Mouse (Mus musculus): Measurements from ENCODE around the gene Clec12a.

DNA sequence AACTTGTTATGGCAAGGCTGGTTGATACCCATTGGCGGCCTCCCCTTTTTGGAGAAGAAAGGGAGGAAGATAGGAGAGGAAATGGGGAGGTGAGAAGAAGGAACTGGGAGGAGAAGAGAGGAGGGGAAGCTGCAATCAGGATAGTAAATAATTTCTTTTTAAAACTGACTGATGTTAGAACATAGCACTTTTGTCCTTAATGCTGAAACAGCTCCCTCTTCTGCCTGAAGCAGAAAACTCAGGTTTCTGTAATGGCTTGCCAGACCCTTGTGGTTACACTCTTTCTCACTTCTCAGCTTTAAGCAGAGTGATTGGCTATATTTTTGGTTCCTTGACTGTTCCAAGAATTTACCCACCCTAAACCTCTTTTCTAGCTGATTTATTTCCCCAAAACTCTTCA lies 16.5 kb upstream of the Clec12a start:
- TF ChIP-seq CTCF (IDR thresholded peaks at IDR 0.05; ENCODE audit: borderline replicate concordance, extremely low read depth, insufficient read depth, insufficient read length) (no peak), POLR2A (IDR thresholded peaks at IDR 0.05; ENCODE audit: borderline replicate concordance, extremely low read depth, insufficient read depth, insufficient read length, poor library complexity, severe bottlenecking) (no peak)

All from brain, embryonic 14.5 days (tissue).